Mouse (Mus musculus): Measurements from ENCODE around the gene Ube2s.
"Not testable (repeated sequence)": the region's sequence is repeated elsewhere in the genome, so short reads cannot be mapped to it uniquely, and the experiment has no call there.

Gene Ube2s

DNA sequence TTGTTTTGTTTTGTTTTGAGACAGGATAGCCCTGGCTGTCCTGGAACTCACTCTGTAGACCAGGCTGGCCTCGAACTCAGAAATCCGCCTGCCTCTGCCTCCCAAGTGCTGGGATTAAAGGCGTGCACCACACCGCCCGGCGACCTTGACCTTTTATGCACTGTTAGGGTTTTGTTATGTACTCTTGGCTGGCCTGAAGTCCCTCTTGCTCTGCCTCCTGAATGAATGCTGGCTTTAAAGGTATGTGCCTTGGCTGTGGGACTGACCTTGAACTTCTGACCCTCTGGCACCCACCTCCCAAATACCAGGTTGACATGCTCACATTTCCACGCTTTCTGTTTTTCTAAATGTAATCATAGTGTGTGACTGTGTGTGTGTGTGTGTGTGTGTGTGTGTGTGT, 8.5 kb upstream of the Ube2s start:
- in situ Hi-C loops (cut with MboI) = not testable (repeated sequence)

DNA sequence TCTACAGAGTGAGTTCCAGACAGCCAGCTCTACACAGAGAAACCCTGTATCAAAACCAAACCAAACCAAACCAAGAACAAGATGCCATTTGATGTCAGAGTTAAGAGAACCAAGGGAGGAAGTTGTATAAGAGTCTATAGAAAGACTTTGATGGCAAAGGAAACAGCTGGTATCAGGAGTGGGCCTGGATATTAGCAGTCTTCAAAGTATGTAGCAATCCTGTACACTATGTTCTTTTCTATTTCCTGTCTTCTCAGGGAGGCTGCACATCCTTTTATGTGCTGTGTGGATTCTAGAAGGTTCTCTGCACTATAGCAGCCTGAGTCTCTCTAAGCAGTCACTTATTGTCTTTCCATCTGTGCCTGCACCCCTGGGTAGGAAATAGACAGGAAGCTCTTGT, 4.2 kb upstream of the Ube2s start:
- in situ Hi-C loops (cut with MboI) = no loop called here

DNA sequence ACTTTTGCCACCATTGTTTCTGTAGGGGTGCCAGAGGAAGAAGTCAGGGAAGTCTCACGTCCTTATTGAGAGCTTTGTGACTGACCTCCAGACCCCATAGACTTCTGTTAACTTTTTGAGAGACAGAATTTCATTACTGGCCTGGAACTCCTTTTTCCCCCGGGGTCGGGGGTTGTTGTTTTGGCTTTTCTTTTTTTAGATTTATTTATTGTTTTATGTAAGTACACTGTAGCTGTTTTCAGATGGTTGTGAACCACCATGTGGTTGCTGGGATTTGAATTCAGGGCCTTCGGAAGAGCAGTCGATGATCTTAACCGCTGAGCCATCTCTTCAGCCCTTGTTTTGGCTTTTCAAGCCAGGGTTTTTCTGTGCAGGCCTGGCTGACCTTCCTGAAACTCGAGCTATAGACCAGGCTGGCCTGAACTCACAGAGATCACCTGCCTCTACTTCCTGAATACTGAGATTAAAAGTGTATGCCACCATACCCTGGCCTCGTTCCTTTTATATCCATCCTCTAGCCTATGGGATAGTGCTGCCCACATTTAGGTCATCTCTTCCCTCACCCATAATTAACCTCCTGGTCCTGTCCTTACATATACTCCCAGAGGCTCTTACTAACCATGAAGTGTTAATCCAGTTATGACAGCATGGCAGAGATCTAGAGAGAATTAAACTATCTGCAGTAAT, 858 bp upstream of the Ube2s start:
- in situ Hi-C loops (cut with MboI) = no loop called here

GRCm38 (mm10) chr7:4811842-4812302, 518 bp downstream of the Ube2s start:
- in situ Hi-C loops (cut with MboI) = no loop called here

DNA sequence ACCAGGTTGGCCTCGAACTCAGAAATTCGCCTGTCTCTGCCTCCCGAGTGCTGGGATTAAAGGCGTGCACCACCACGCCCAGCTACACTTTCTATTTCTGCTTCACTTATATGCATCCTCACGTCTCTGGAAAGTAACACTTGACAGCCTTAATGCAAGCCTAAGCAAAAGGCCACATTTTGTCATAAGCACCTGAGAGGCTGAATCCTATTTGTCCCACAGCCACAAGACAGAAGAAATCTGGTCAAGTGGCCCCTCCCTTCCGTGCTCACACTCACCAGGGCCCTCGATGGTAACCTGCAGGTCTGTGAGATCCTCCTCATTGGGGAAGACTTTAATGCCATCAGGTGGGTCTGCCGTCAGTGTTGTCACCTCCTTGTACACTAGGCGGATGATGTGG, 1.3 kb downstream of the Ube2s start:
- in situ Hi-C loops (cut with MboI) = not testable (repeated sequence)

DNA sequence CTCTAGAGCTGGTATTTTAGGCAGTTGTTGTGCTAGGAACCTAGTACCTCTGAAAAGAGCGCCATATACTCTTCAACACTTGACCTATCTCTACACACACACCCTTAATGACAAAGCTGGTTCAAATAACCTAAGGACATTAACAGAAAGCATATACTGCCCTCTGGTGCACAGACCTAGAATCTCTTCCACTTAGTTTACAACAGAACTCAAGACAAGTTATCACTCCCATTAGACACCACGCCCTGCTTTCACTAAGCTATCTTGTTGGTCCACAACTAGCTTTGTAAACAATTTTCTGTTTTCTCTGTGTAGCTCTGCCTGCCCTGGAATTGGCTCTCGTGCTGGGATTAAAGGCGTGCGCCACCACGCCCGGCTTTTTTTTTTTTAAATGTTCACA, 5.7 kb downstream of the Ube2s start:
- in situ Hi-C loops (cut with MboI) = no loop called here

GRCm38 (mm10) chr7:4802247-4802646, 10.1 kb downstream of the Ube2s start:
- in situ Hi-C loops (cut with MboI) = no loop called here

- in situ Hi-C loops (cut with MboI) = loop anchor here (10.0 kb wide), 1 partner anchor 171 kb away; no protein-coding TSS in a partner anchor
These were observed 16.5 kb downstream of the Ube2s start for GRCm38 (mm10) chr7:4795767-4796433.

DNA sequence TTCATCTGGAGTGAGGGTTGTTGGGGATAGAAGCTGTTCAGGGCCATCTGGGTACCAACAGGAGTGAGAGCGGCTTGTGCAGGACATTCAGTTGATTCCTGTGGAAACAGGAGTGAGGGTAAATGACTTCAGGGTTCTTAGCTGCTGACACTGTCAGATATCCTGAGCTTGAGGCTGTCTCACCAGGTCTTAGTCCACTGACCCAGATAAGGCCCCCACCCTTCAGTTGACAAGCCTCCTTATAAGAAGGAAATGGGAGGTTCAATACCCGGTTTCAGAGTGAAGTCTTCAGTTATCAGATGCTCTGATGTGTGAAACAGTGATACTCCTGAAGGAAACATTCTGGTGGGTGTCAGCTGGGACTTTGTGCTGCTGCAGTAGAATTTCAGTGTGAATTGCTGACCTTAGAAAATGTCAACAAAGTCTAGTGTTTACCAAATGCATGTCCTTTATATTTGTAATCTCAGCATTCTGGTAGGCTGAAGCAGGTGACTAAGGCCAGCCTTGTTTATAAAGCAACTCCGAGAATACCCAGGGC, 17.7 kb downstream of the Ube2s start:
- in situ Hi-C loops (cut with MboI) = loop anchor here (10.0 kb wide), 1 partner anchor 170 kb away; no protein-coding TSS in a partner anchor

GRCm38 (mm10) chr7:4793674-4794073, 18.7 kb downstream of the Ube2s start:
- in situ Hi-C loops (cut with MboI) = loop anchor here (10.0 kb wide), 1 partner anchor 169 kb away; no protein-coding TSS in a partner anchor

- in situ Hi-C loops (cut with MboI) = loop anchor here (10.0 kb wide), 1 partner anchor 168 kb away; no protein-coding TSS in a partner anchor
These were observed 19.1 kb downstream of the Ube2s start for GRCm38 (mm10) chr7:4793248-4793647.

- in situ Hi-C loops (cut with MboI) = loop anchor here (10.0 kb wide), 1 partner anchor 168 kb away; no protein-coding TSS in a partner anchor
These were observed 19.8 kb downstream of the Ube2s start, which contains the start of gene Rpl28 for GRCm38 (mm10) chr7:4792278-4793212. Rpl28 (plus strand) TSS chr7:4792874.

GRCm38 (mm10) chr7:4789436-4789935, 22.9 kb downstream of the Ube2s start, which contains the start of gene Tmem238:
Tmem238 (minus strand) TSS chr7:4789656.
- in situ Hi-C loops (cut with MboI) = no loop called here

DNA sequence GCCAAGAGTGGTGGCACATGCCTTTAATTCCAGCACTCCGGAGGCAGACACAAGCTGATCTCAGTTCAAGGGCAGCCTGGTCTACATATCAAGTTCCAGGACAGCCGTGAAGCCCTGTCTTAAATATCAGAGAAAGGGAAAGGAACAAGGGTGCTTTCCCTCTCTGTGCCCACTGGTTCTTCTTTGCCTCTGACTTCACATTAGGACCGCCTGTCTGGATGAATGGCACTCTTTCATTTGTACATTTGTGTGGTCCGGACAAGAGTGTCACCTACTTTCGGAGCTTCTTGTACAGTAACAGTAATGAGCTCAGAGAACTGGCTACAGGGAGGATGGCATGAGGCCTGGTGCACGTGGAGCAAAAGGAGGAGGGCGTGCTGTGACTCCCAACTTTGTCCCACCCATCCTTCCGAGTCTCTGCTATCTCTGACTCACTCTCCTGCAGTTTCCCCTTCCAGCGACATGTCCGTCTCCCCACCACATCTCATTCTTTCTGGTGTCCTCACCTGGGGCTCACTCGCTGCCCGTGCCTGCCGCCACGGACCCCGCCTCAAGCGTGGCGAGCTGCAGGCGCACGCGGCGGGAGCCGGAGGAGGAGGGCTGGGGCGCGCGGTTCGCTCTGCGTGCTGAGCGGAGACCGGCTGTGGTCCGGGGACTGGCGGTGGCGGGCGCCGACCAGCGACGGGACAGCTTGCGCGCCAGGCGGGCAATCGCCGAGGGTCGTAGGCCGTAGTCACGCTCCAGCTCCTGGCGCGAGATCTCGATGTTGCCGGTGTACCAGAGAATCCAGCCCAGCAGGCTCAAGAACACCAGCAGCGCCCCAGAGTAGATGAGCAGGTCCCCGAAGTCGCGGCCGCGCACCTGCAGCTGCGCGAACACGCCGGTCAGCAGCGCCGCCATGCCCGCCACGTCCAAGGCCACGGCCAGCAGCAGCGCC, 23.6 kb downstream of the Ube2s start:
- in situ Hi-C loops (cut with MboI) = no loop called here

DNA sequence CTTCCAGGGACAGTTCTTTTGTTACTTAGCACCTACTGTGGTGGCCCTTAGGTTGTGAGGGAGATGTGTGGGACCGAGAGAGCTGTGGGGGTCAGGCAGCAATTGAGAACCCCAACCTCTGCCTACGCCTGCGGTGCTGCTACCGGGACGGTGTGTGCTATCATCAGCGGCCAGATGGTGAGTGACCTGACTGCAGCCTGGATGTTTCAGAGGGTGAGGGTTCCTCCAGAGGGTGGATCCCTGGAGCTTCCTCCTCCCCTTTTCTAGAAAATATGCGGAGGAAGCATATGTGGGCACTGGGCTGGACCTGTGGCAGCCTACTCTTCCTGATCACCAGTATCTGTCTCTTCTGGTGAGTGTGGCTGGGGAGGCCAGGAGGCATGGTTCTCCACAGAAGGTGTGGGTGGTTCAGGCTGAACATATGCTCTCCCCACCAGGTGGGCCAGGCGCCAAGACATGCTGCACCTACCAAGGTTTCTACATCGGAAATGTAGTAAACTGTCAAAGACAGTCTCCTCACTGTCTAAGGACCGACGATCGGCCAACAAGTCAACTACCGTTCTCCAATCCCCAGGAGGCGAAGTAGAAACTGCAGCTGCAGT, 28.6 kb downstream of the Ube2s start:
- in situ Hi-C loops (cut with MboI) = no loop called here

DNA sequence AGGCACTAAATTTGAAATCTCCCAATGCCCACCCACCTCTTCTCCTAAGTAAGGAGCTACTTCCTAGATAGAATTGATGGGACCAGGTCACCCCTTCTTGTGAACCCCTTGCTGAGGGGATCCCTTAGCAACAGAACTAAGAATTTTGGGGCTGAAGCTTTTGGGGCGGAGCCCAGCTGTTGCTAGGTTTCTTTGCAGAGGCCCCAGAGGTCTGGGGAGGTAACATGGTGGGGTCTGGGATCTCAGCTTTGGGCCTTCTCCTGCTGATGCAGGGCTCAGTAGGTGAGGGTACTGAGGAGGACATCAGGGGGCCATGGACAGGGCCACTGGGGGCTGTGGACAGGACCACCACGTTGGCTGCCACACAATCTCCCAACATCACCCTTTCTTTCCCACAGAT, 29.6 kb downstream of the Ube2s start, which contains the start of the genes Il11 and Tmem190:
Gene Il11 (minus strand): TSS at position 101 of the 400 bp plus-strand sequence.
Gene Tmem190 (plus strand): TSS at position 179 of the 400 bp plus-strand sequence.
- in situ Hi-C loops (cut with MboI) = no loop called here

DNA sequence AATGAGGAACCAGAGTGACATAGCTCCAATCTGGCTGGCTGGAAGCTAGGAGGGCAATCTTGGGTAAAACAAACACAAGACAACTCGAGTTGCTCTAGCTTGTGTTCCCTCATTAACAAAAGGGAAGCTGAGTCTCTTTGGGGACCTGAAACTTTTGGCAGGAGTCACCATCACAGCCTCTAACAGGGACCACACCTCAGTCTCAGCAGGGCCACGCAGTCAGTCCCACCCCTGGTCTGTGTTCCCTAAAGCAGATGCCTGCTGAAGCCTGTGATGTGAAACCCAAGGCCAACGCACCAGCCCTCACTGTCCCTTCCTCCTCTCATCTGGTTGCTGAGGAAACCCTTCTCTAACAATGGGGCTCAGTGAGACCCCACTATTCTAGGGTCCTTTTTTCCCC, 30.3 kb downstream of the Ube2s start:
- in situ Hi-C loops (cut with MboI) = no loop called here

- in situ Hi-C loops (cut with MboI) = no loop called here
These were observed 32.5 kb downstream of the Ube2s start for GRCm38 (mm10) chr7:4779921-4780320.

DNA sequence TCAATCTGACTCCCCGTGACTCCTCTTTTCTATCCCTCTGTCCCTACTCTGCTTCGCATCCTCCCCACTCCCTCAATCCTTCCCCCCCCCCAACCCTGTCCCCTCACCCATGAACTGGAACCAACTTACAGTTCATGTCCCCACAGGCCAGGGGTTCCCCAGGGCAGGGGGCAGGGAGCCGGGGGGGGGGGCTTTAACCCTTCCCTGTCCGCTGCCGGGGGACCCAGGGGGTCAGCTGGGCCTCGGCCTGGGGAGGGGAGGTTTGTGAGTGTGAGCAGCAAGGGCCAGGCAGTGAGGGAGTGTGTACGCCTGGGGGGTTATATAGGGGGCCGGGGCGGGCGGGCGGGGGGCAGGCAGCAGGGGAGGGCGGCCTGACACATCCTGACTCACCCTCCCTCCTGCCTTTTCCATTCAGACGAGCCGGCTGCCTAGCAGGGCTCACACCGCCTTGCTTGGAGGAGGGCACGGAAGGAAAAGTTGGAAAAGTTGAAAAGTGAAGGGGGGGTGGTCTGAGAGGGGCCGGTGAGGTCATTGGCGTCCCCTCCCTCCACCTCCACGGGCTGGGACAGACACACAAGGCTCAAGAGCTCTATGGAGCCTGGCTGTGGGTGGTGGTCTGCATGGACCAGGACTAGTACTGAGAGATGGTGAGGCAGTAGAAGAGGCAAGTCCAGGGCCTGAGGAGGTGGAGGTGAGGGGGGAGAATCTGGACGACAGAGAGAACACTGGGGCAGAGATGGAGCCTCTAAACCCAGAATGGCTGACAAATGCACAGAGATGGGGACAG, 34.3 kb downstream of the Ube2s start:
- in situ Hi-C loops (cut with MboI) = no loop called here

Data from mature B cell (primary cell).